Mouse (Mus musculus) hindbrain, embryonic 11.5 days (tissue): ENCODE results near the gene Csdc2. TPM values are rescaled to one million over a fixed set of nuclear protein-coding genes. Genes with fewer than 3 reads are reported as not detected.
"Not testable (repeated sequence)": the region's sequence is repeated elsewhere in the genome, so short reads cannot be mapped to it uniquely, and the experiment has no call there.

Experiments used
- ATAC-seq: fragments of 200-750 bp; cut with Nextera tagmentation; 2 replicates; pipeline ENCODE4 v1.8.0; 2017; ENCODE audit warnings: mild to moderate bottlenecking, moderate TSS enrichment, moderate library complexity; ENCODE audit not compliant: low FRiP score
- DNase-seq: peaks from one replicate; pipeline ENCODE4 v3.0.0-alpha.2; 2015; ENCODE audit warnings: low spot score
- H3K27ac ChIP-seq: fragments of 300-500 bp; sonication (generic); 2 replicates; pipeline ENCODE4 v1.5.1; 2014; ENCODE audit warnings: mild to moderate bottlenecking, low read depth, low read length
- H3K27me3 ChIP-seq: fragments of 300-500 bp; sonication (generic); 2 replicates; pipeline ENCODE4 v1.6.1; 2014; ENCODE audit warnings: mild to moderate bottlenecking, low read length, moderate library complexity, mixed read lengths; ENCODE audit not compliant: control insufficient read depth, insufficient read depth
- H3K36me3 ChIP-seq: fragments of 300-500 bp; sonication (generic); 2 replicates; pipeline ENCODE4 v1.6.1; 2014; ENCODE audit warnings: mild to moderate bottlenecking, low read length, moderate library complexity, mixed read lengths; ENCODE audit not compliant: control insufficient read depth, insufficient read depth
- H3K4me1 ChIP-seq: fragments of 300-500 bp; sonication (generic); replicated peaks from 2 replicates; pipeline ENCODE4 v1.6.1; 2014; ENCODE audit warnings: low read length, mixed read lengths; ENCODE audit not compliant: control insufficient read depth, insufficient read depth
- H3K4me2 ChIP-seq: fragments of 300-500 bp; sonication (generic); replicated peaks from 2 replicates; pipeline ENCODE4 v1.6.1; 2014; ENCODE audit warnings: mild to moderate bottlenecking, low read depth, low read length
- H3K4me3 ChIP-seq: fragments of 300-500 bp; sonication (generic); 2 replicates; pipeline ENCODE4 v1.5.1; 2014; ENCODE audit warnings: low read depth, low read length
- H3K9ac ChIP-seq: fragments of 300-500 bp; sonication (generic); 2 replicates; pipeline ENCODE4 v1.6.1; 2014; ENCODE audit warnings: low read depth, low read length
- H3K9me3 ChIP-seq: fragments of 300-500 bp; sonication (generic); 2 replicates; pipeline ENCODE4 v1.6.1; 2016; ENCODE audit warnings: low read length; ENCODE audit not compliant: control insufficient read depth
- WGBS: fragments of 180-500 bp; shearing (Covaris S2); extraction: QIAGEN DNeasy Blood & Tissue Kit; methylation state at CpG from one replicate; pipeline ENCODE4 v1.1.7; 2014; 5-methylcytosine and 5-hydroxymethylcytosine counted together
- polyA plus RNA-seq: library from polyadenylated mRNA; unstranded; fragments of >200 nt; fragmentation: Nextera tagmentation; extraction: Ambion mirVana; gene quantifications from 2 replicates; pipeline ENCODE4 v1.2.1, GENCODE M21; 2014

Gene Csdc2
- polyA plus RNA-seq, 1 experiment from 2014 or later = 25.7 TPM

- 96% methylated on average over 2 of the region's 2 CpGs for WGBS
- H3K4me1 ChIP-seq = no peaks in the 10 kb centered on the region
- no peak overlapping the region for H3K4me3 ChIP-seq
- H3K36me3 ChIP-seq = peaks cover 9% of the 10 kb centered on the region; the same call in 1 of the 2 replicates
- no peaks in the 10 kb centered on the region for H3K9me3 ChIP-seq
- H3K27ac ChIP-seq = no peak overlapping the region
- no peak overlapping the region for H3K4me2 ChIP-seq
- H3K27me3 ChIP-seq = no peaks in the 10 kb centered on the region
- no peak overlapping the region for H3K9ac ChIP-seq
- ATAC-seq = no peak
- DNase-seq = no peak
Measured at GRCm38 (mm10) chr15:81898751-81899150, 37.8 kb upstream of the Csdc2 start.

- peak; percentile 79 for DNase-seq
- Histone ChIP-seq H3K4me2 (no peak overlapping the region), H3K36me3 (peaks cover 7% of the 10 kb centered on the region; the same call in 1 of the 2 replicates), H3K9me3 (no peaks in the 10 kb centered on the region), H3K4me3 (no peak overlapping the region), H3K9ac (no peak overlapping the region), H3K4me1 (no peaks in the 10 kb centered on the region), H3K27me3 (no peaks in the 10 kb centered on the region), H3K27ac (no peak overlapping the region)
- whole genome bisulfite sequencing = 29% methylated on average over 2 of the region's 2 CpGs
- ATAC-seq = no peak
Measured at GRCm38 (mm10) chr15:81904939-81905338, 31.6 kb upstream of the Csdc2 start.

GRCm38 (mm10) chr15:81907953-81908352 lies 28.6 kb upstream of the Csdc2 start:
- Histone ChIP-seq H3K27me3 (no peaks in the 10 kb centered on the region), H3K4me3 (no peak overlapping the region), H3K9me3 (no peaks in the 10 kb centered on the region), H3K9ac (no peak overlapping the region), H3K4me2 (no peak overlapping the region), H3K36me3 (peaks cover 5% of the 10 kb centered on the region; the same call in 1 of the 2 replicates), H3K27ac (no peak overlapping the region), H3K4me1 (no peaks in the 10 kb centered on the region)
- 93% methylated on average over 8 of the region's 8 CpGs for WGBS
- ATAC-seq = no peak
- no peak for DNase-seq

GRCm38 (mm10) chr15:81908767-81909166 lies 27.8 kb upstream of the Csdc2 start:
- not testable (repeated sequence) for H3K4me3 ChIP-seq, ATAC-seq, H3K27me3 ChIP-seq, H3K9ac ChIP-seq, DNase-seq, H3K4me2 ChIP-seq, H3K4me1 ChIP-seq, H3K9me3 ChIP-seq, H3K27ac ChIP-seq, H3K36me3 ChIP-seq
- 95% methylated on average over 4 of the region's 4 CpGs for WGBS

- H3K36me3 ChIP-seq = peaks cover 12% of the 10 kb centered on the region
- no peak for DNase-seq
- ATAC-seq = no peak
- H3K27me3 ChIP-seq = no peaks in the 10 kb centered on the region
- H3K4me1 ChIP-seq = no peaks in the 10 kb centered on the region
- 87% methylated on average over 2 of the region's 2 CpGs for WGBS
- H3K9me3 ChIP-seq = no peaks in the 10 kb centered on the region
- H3K4me2 ChIP-seq = no peak overlapping the region
- no peak overlapping the region for H3K9ac ChIP-seq
- no peak overlapping the region for H3K4me3 ChIP-seq
- no peak overlapping the region for H3K27ac ChIP-seq
Measured at GRCm38 (mm10) chr15:81912498-81912897, 24.1 kb upstream of the Csdc2 start.

- ATAC-seq = no peak
Measured at GRCm38 (mm10) chr15:81914668-81915067, 21.9 kb upstream of the Csdc2 start.

GRCm38 (mm10) chr15:81915663-81916062 lies 20.9 kb upstream of the Csdc2 start:
- ATAC-seq (no peak), DNase-seq (no peak)
- no peak overlapping the region for H3K4me2 ChIP-seq
- H3K27ac ChIP-seq = no peak overlapping the region
- 83% methylated on average over 5 of the region's 5 CpGs for WGBS
- peaks cover 9% of the 10 kb centered on the region for H3K36me3 ChIP-seq
- no peaks in the 10 kb centered on the region for H3K9me3 ChIP-seq
- no peaks in the 10 kb centered on the region for H3K4me1 ChIP-seq
- no peaks in the 10 kb centered on the region for H3K27me3 ChIP-seq
- no peak overlapping the region for H3K4me3 ChIP-seq
- H3K9ac ChIP-seq = no peak overlapping the region

More at GRCm38 (mm10) chr15:81914668-81915067, 21.9 kb upstream of the Csdc2 start:
- H3K4me1 ChIP-seq = no peaks in the 10 kb centered on the region
- H3K27me3 ChIP-seq = no peaks in the 10 kb centered on the region
- H3K36me3 ChIP-seq = peaks cover 9% of the 10 kb centered on the region
- DNase-seq = no peak
- H3K4me2 ChIP-seq = no peak overlapping the region
- no peak overlapping the region for H3K9ac ChIP-seq
- no peak overlapping the region for H3K4me3 ChIP-seq
- H3K27ac ChIP-seq = no peak overlapping the region
- 87% methylated on average over 5 of the region's 5 CpGs for WGBS
- H3K9me3 ChIP-seq = no peaks in the 10 kb centered on the region

GRCm38 (mm10) chr15:81917201-81917600 lies 19.4 kb upstream of the Csdc2 start:
- H3K4me3 ChIP-seq = no peak overlapping the region
- no peak for ATAC-seq
- no peak overlapping the region for H3K4me2 ChIP-seq
- no peaks in the 10 kb centered on the region for H3K4me1 ChIP-seq
- WGBS = 94% methylated on average over 12 of the region's 12 CpGs
- no peaks in the 10 kb centered on the region for H3K27me3 ChIP-seq
- no peaks in the 10 kb centered on the region for H3K9me3 ChIP-seq
- DNase-seq = no peak
- H3K27ac ChIP-seq = no peak overlapping the region
- no peak overlapping the region for H3K9ac ChIP-seq
- peaks cover 9% of the 10 kb centered on the region for H3K36me3 ChIP-seq

GRCm38 (mm10) chr15:81917621-81918463 lies 18.7 kb upstream of the Csdc2 start:
- Histone ChIP-seq H3K36me3 (peaks cover 9% of the 10 kb centered on the region), H3K9ac (no peak overlapping the region), H3K27ac (no peak overlapping the region), H3K27me3 (no peaks in the 10 kb centered on the region), H3K4me2 (no peak overlapping the region), H3K4me3 (no peak overlapping the region), H3K4me1 (no peaks in the 10 kb centered on the region), H3K9me3 (no peaks in the 10 kb centered on the region)
- ATAC-seq (peak; percentile 56; the same call in 1 of the 2 replicates), DNase-seq (peak; percentile 72)
- 58% methylated on average over 6 of the region's 6 CpGs for WGBS
